Mouse (Mus musculus) embryonic facial prominence, embryonic 10.5 days (tissue): ENCODE results near the gene Atcay. TPM values are rescaled to one million over a fixed set of nuclear protein-coding genes. Genes with fewer than 3 reads are reported as not detected.
"Not testable (repeated sequence)": the region's sequence is repeated elsewhere in the genome, so short reads cannot be mapped to it uniquely, and the experiment has no call there.

Source experiments
- DNase-seq: peaks from one replicate; pipeline ENCODE4 v3.0.0-alpha.2; 2017; ENCODE audit warnings: low spot score
- H3K27ac ChIP-seq: fragments of 300-500 bp; sonication (generic); replicated peaks from 2 replicates; pipeline ENCODE4 v1.5.1; 2016; ENCODE audit warnings: mild to moderate bottlenecking
- H3K27me3 ChIP-seq: fragments of 300-500 bp; sonication (generic); replicated peaks from 2 replicates; pipeline ENCODE4 v1.6.1; 2016; ENCODE audit warnings: low read depth, mild to moderate bottlenecking; ENCODE audit not compliant: poor library complexity, severe bottlenecking
- H3K36me3 ChIP-seq: fragments of 300-500 bp; sonication (generic); replicated peaks from 2 replicates; pipeline ENCODE4 v1.6.1; 2016; ENCODE audit warnings: mild to moderate bottlenecking, moderate library complexity
- H3K4me1 ChIP-seq: fragments of 300-500 bp; sonication (generic); 2 replicates; pipeline ENCODE4 v1.6.1; 2016
- H3K4me3 ChIP-seq: fragments of 300-500 bp; sonication (generic); 2 replicates; pipeline ENCODE4 v1.5.1; 2016; ENCODE audit warnings: mild to moderate bottlenecking, moderate library complexity
- H3K9me3 ChIP-seq: fragments of 300-500 bp; sonication (generic); 2 replicates; pipeline ENCODE4 v1.6.1; 2016; ENCODE audit warnings: mild to moderate bottlenecking
- WGBS: fragments of 180-500 bp; shearing (Covaris S2); methylation state at CpG from one replicate; pipeline ENCODE4 v1.1.7; 2016; 5-methylcytosine and 5-hydroxymethylcytosine counted together
- polyA plus RNA-seq: library from polyadenylated mRNA; unstranded; fragments of >200 nt; fragmentation: Nextera tagmentation; extraction: Ambion mirVana; gene quantifications from 2 replicates; pipeline ENCODE4 v1.2.1, GENCODE M21; 2016

Gene Atcay
- polyA plus RNA-seq, 1 experiment from 2014 or later, result 3.6 TPM

DNA sequence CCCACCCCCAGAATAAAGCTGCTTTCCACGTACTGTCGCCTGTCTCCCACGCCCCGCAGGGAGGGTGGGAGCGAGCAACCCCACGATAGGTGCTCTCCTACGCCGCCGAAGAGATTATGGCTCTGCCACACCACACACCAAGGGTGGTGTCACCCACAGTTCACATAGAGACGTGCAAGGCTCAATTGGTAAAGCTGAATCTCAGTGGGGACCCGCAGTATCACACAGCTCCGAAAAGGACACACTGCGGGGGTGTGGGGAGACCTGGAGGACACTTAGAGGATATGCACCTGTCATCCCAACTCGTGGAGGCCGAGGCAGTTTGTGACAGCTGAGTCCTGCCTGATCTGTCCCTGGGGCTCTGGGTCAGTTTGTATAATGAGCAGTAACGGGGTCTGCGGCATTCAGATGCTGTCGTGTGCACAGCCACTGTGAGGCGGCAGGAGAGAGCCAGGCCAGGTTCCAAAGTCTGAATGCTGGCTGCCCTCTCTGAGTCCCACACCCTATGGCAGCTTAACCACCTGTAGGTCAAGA, 37.6 kb downstream of the Atcay start:
- Histone ChIP-seq H3K9me3 (no peaks in the 10 kb centered on the region), H3K27me3 (peaks cover 51% of the 10 kb centered on the region), H3K4me1 (peaks cover 39% of the 10 kb centered on the region), H3K4me3 (peak overlapping the region; percentile 75), H3K36me3 (peaks cover 30% of the 10 kb centered on the region), H3K27ac (peak overlapping the region; percentile 94)
- 7% methylated on average over 19 of the region's 19 CpGs for whole genome bisulfite sequencing
- DNase-seq, result peak; percentile 46

DNA sequence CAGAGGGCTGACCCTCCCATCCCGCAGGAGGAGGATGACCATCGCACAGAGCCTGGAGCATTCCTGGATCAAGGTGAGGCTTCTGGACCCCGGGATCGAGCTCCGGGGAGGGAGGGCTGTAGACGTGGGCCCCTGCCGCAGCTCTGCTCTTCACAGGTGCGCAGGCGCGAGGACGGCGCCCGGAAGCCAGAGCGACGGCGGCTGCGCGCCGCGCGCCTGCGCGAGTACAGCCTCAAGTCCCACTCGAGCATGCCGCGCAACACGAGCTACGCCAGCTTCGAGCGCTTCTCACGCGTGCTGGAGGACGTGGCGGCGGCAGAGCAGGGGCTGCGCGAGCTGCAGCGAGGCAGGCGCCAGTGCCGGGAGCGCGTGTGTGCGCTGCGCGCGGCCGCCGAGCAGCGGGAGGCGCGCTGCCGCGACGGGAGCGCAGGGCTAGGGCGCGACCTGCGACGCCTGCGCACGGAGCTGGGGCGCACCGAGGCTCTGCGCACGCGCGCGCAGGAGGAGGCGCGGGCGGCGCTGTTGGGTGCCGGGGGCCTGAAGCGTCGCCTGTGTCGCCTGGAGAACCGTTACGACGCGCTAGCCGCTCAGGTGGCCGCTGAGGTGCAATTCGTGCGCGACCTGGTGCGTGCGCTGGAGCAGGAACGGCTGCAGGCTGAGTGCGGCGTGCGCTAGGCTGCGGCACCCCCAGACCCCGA, 38.2 kb downstream of the Atcay start:
- Histone ChIP-seq H3K4me3 (peak overlapping the region; percentile 75), H3K4me1 (peaks cover 39% of the 10 kb centered on the region), H3K9me3 (no peaks in the 10 kb centered on the region), H3K36me3 (peaks cover 36% of the 10 kb centered on the region), H3K27ac (peak overlapping the region; percentile 94), H3K27me3 (peaks cover 48% of the 10 kb centered on the region)
- DNase-seq, result peak; percentile 85
- 1% methylated on average over 93 of the region's 93 CpGs for WGBS

DNA sequence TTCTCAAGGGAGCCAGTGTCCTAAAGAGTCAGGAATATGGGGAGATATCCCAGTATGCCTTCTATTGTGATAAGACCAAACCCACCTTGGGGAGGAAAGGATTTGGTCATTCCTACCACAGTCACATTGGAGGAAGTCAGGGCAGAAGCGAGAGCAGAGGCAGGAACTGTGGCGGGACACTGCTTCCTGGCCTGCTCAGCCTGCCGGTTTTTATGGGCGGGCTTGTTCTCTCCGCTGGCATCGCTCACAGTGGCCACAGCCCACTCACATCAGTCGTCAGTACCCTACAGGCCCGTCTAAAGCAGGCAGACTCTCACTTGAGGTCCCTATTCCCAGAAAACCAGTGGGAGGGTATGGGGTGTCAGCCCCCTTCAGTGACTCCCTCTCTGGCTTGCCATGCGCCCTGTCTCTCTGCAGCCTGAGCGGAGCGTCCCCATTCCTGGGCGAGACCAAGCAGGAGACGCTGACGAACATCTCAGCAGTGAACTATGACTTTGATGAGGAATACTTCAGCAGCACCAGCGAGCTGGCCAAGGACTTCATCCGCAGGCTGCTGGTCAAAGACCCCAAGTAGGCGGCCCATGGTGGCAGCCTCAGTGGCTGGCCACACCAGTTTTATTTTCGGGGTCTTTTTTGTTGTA, 39.2 kb downstream of the Atcay start:
- H3K27me3 ChIP-seq, result peaks cover 38% of the 10 kb centered on the region
- no peaks in the 10 kb centered on the region for H3K9me3 ChIP-seq
- no peak for DNase-seq
- peaks cover 45% of the 10 kb centered on the region for H3K36me3 ChIP-seq
- WGBS, result 92% methylated on average over 18 of the region's 18 CpGs
- H3K4me1 ChIP-seq, result peaks cover 39% of the 10 kb centered on the region
- H3K27ac ChIP-seq, result no peak overlapping the region; the same call in 1 of the 2 replicates
- H3K4me3 ChIP-seq, result peak overlapping the region; percentile 75

DNA sequence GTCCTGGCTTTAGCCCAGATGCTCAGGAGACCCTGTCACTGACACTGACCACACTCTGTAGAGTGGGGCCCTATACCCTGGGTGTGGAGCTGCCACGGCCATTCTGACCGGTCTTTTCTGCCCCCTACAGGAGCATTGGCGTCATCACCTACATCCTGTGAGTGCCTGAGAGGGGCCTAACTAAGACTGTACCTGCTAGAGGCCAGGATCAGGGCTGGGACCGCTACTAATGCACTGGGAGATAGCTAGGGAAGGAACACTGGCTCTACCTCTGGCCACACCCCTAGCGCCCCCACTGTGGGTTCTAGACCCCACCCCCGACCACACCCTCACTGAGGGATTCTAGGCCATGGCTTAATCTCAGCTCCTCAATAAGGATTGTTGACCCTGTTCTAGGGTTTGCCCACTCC, 39.7 kb downstream of the Atcay start:
- Histone ChIP-seq H3K27ac (no peak overlapping the region), H3K9me3 (no peaks in the 10 kb centered on the region), H3K4me1 (peaks cover 39% of the 10 kb centered on the region), H3K27me3 (peaks cover 33% of the 10 kb centered on the region), H3K36me3 (peaks cover 47% of the 10 kb centered on the region), H3K4me3 (peak overlapping the region; percentile 75; the same call in 1 of the 2 replicates)
- DNase-seq, result peak; percentile 25
- 75% methylated on average over 6 of the region's 6 CpGs for WGBS

DNA sequence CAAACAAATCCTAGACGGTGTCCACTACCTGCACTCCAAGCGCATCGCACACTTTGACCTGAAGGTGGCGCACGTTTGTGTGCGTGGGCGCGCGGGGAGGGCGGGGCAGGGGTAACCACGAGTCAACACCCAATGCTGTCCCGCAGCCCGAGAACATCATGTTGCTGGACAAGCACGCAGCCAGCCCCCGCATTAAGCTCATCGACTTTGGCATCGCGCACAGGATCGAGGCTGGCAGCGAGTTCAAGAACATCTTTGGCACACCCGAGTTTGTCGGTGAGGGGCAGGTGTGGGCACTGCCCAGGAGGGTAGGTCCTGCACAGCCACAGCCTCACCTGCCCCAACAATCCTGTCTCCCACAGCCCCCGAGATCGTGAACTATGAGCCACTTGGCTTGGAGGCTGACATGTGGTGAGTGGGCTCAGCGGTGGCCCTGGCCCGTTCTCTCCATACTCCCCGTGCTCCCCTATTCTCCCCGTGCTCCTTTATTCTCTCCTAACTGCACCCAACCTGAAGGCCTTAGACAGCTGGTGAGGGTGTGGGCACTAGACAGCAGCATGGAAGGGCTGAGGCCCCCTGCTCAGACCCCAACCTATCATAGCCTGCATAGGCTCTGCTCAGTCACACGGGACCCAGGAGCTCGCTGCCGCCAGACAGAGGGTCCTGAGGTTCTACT, 40.3 kb downstream of the Atcay start:
- 71% methylated on average over 31 of the region's 31 CpGs for WGBS
- peak; percentile 57 for DNase-seq

DNA sequence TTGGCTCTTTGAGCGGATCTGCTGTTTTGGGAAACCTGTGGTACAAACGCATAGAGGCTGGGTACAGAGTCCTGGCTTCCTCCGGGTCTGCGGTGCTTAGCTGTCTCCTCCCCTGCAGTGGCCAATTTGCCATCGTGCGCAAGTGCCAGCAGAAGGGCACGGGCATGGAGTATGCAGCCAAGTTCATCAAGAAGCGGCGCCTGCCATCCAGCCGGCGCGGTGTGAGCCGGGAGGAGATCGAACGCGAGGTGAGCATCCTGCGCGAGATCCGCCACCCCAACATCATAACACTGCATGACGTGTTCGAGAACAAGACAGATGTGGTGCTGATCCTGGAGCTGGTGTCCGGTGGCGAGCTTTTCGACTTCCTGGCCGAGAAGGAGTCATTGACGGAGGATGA, 40.8 kb downstream of the Atcay start:
- no peak for DNase-seq
- H3K36me3 ChIP-seq, result peaks cover 57% of the 10 kb centered on the region
- WGBS, result 82% methylated on average over 26 of the region's 26 CpGs

More for the DNA sequence above, 40.3 kb downstream of the Atcay start:
- H3K27ac ChIP-seq, result no peak overlapping the region
- peaks cover 39% of the 10 kb centered on the region for H3K4me1 ChIP-seq
- no peaks in the 10 kb centered on the region for H3K9me3 ChIP-seq
- H3K36me3 ChIP-seq, result peaks cover 51% of the 10 kb centered on the region
- H3K4me3 ChIP-seq, result peak overlapping the region; percentile 75
- H3K27me3 ChIP-seq, result peaks cover 27% of the 10 kb centered on the region

DNA sequence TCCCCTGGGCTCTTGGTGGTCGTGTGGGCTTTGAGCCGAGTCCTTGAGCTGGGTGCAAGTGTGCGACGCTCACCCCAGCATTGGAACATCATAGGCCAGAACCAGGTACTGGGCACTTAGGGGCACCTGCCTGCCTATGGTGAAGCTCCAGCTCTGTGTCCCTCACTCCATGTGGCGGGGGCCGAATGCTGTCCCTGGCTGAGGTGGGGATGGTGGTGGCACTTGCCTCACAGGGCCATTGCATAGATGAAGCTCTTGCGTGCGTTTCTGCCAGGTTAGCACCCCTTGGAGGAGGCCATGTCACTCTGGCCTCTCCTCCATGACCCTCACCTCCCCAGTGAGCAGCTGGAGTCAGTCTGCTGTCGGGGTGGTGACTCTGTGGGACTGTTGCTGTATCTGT, 43.5 kb downstream of the Atcay start:
- DNase-seq, result no peak
- H3K27me3 ChIP-seq, result no peaks in the 10 kb centered on the region
- 92% methylated on average over 9 of the region's 9 CpGs for WGBS
- H3K36me3 ChIP-seq, result peaks cover 72% of the 10 kb centered on the region
- peaks cover 35% of the 10 kb centered on the region for H3K4me1 ChIP-seq
- H3K4me3 ChIP-seq, result no peak overlapping the region
- no peak overlapping the region for H3K27ac ChIP-seq
- no peaks in the 10 kb centered on the region for H3K9me3 ChIP-seq

More for the DNA sequence above, 40.8 kb downstream of the Atcay start:
- Histone ChIP-seq H3K9me3 (no peaks in the 10 kb centered on the region), H3K27me3 (peaks cover 22% of the 10 kb centered on the region), H3K4me1 (peaks cover 43% of the 10 kb centered on the region), H3K4me3 (no peak overlapping the region), H3K27ac (no peak overlapping the region)

DNA sequence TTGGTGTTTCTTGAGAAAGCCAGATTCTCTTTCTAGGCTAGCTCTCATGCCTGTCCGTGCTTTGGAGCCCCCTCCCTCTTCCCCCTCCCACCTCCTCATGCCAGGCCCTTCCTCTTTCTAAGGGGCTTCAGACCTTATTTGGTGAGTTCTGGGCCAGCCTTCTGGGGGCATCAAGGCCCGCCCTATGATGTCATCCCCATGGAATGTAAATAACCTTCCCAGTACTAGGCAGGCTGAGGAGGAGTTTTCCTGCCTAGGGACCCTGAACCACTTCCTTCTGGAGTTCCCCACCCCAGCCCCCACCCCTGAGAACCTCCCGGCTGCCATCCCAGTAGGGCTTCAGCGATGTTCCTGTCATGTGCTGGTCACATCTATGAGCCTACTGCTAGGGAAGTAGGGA, 45.9 kb downstream of the Atcay start:
- Histone ChIP-seq H3K4me1 (peaks cover 41% of the 10 kb centered on the region), H3K36me3 (peaks cover 77% of the 10 kb centered on the region), H3K27ac (peak overlapping the region; percentile 66), H3K27me3 (no peaks in the 10 kb centered on the region), H3K9me3 (no peaks in the 10 kb centered on the region), H3K4me3 (peak overlapping the region; percentile 84)
- 47% methylated on average over 4 of the region's 4 CpGs for WGBS
- peak; percentile 55 for DNase-seq

DNA sequence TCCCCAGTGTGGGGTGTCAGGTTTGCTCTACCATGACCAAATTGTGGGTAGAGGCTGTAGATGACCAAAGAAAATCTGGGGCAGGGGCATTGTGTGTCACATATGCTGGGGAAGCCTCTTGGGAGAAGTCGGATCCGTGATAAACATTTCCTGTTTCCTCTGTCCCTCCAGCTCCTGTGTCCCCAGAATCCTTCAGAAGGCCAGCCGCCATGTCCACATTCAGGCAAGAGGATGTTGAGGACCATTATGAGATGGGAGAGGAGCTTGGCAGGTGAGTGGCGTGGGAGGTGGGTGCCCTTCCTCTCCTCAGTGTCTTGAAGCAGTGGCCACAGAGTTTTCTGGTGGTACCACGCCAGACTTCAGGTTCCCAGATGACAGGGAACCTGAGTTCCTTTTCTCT, 46.8 kb downstream of the Atcay start, which contains the start of gene 4930442H23Rik:
4930442H23Rik (minus strand) TSS at position 45 of the 400 bp plus-strand sequence.
- Histone ChIP-seq H3K4me1 (peaks cover 51% of the 10 kb centered on the region), H3K36me3 (peaks cover 81% of the 10 kb centered on the region)
- 88% methylated on average over 5 of the region's 5 CpGs for WGBS

DNA sequence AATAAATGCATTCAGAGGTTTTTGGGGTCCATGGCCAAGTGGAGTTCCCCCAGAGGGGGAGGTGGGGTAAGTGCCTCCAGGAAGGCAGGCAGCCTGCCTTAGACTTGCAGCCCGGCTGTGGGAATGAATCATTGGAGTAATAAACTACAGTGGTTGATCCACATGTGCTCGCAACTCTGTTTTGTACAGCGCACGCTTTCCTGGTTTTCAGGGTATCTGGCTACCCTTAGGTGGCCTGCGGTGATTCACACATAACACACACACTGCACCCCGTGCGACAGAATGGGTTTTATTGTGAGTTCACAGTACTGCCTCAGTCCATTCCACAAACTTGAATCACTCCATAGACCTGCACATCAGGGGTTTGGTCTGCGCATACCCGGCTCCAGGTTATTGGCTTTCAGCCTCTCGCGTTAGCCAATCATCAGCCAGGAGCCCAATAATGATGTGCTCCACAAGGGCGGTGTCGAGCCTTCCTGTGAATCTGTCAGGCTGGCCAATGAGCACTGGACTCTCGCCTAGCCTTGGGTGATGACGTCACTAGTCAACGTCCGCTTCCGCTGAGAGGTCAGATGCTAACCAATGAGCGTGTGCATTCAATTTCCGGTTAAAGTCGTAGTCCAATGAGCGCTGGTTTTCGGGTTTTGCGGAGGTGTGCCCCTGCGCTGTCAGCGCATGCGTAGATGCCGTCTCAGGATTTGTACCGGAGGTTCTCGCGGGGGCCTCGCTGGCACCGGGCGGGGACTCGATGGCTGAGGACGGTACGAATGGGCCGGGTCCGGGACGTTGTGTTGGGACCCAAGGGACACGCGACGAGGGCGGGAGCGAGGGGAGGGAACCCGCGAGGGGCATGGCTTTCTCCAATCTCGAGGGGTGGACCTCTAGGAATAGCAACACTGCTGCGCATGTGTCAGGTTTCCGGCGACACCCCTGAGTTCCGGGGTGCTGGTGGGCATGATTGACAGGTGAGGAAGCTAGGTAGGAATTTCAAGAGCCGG, 48.0 kb downstream of the Atcay start, which contains the start of gene Dapk3:
Dapk3 (plus strand) TSS at position 670 of the 998 bp plus-strand sequence.
- peak; percentile 98 for DNase-seq
- Histone ChIP-seq H3K27me3 (no peaks in the 10 kb centered on the region), H3K9me3 (no peaks in the 10 kb centered on the region), H3K36me3 (peaks cover 83% of the 10 kb centered on the region), H3K27ac (peak within 1 kb of the TSS; percentile 86), H3K4me1 (peaks cover 63% of the 10 kb centered on the region), H3K4me3 (peak within 1 kb of the TSS; percentile 84)
- WGBS, result 5% methylated on average over 53 of the region's 53 CpGs

More for the DNA sequence above, 46.8 kb downstream of the Atcay start, which contains the start of gene 4930442H23Rik:
- H3K27me3 ChIP-seq, result no peaks in the 10 kb centered on the region
- H3K4me3 ChIP-seq, result peak within 1 kb of the TSS; percentile 84
- peak within 1 kb of the TSS; percentile 86 for H3K27ac ChIP-seq
- no peaks in the 10 kb centered on the region for H3K9me3 ChIP-seq
- no peak for DNase-seq

DNA sequence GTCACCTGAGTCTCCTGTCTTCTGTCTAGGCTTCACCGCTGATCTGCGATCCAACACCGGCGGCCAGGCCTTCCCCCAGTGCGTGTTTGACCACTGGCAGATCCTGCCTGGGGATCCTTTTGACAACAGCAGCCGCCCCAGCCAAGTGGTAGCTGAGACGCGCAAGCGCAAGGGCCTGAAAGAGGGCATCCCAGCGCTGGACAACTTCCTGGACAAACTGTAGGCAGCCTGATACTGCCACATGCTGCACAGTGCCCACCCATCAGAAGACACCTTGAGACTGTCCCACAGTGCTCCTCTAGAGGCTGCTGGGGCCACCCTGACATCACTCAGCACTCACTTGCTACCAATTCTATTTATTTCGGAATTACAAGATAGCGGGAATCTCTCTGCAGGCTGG, 48.8 kb downstream of the Atcay start:
- Histone ChIP-seq H3K4me1 (peaks cover 66% of the 10 kb centered on the region), H3K36me3 (peaks cover 83% of the 10 kb centered on the region), H3K4me3 (peak overlapping the region; percentile 84)

More for the DNA sequence above, 48.8 kb downstream of the Atcay start:
- WGBS, result 80% methylated on average over 12 of the region's 12 CpGs
- peak; percentile 16 for DNase-seq
- not testable (repeated sequence) for H3K27me3 ChIP-seq, H3K9me3 ChIP-seq, H3K27ac ChIP-seq
